Mouse (Mus musculus) kidney, adult 2 months (tissue): ENCODE measurements around the gene Marco. TPM values are rescaled to one million over a fixed set of nuclear protein-coding genes. Genes with fewer than 3 reads are reported as not detected.

Experiments used
- DNase-seq: peaks from one replicate; pipeline ENCODE4 v3.0.0; 2021
- H3K27ac ChIP-seq: fragments of 200-500 bp; 2 replicates; pipeline ENCODE4 v1.5.1; 2012; ENCODE audit warnings: low read depth, low read length, control low read depth, inconsistent platforms; ENCODE audit not compliant: insufficient read depth
- H3K27me3 ChIP-seq: fragments of 200-500 bp; replicated peaks from 2 replicates; pipeline ENCODE4 v1.6.1; 2012; ENCODE audit warnings: mild to moderate bottlenecking, moderate library complexity, low read length, inconsistent platforms; ENCODE audit not compliant: control insufficient read depth, insufficient read depth
- H3K36me3 ChIP-seq: fragments of 200-500 bp; 2 replicates; pipeline ENCODE4 v1.6.1; 2012; ENCODE audit warnings: mild to moderate bottlenecking, moderate library complexity, low read length, inconsistent platforms; ENCODE audit not compliant: control insufficient read depth, insufficient read depth
- H3K4me1 ChIP-seq: fragments of 200-500 bp; 2 replicates; pipeline ENCODE4 v1.6.1; 2011; ENCODE audit warnings: low read length; ENCODE audit not compliant: control insufficient read depth, insufficient read depth
- H3K4me3 ChIP-seq: fragments of 200-500 bp; 2 replicates; pipeline ENCODE4 v1.5.1; 2011; ENCODE audit warnings: mild to moderate bottlenecking, low read depth, low read length, control low read depth; ENCODE audit not compliant: insufficient read depth
- CTCF ChIP-seq: fragments of 200-500 bp; conservative IDR thresholded peaks from 2 replicates; pipeline ENCODE4 v1.5.1; 2011; ENCODE audit warnings: low read depth, mild to moderate bottlenecking, control low read depth, low read length, moderate library complexity, mixed read lengths; ENCODE audit not compliant: insufficient read depth, insufficient read length
- POLR2A ChIP-seq: fragments of 200-500 bp; IDR thresholded peaks from one replicate; pipeline ENCODE4 v1.6.1; 2011; ENCODE audit warnings: low read depth, low read length, control low read depth
- WGBS: fragments of 180-500 bp; shearing (Covaris S2); methylation state at CpG from one replicate; pipeline ENCODE4 v1.1.7; 2018; 5-methylcytosine and 5-hydroxymethylcytosine counted together
- polyA plus RNA-seq: library from polyadenylated mRNA; depleted of rRNA; stranded (reverse); fragments of >200 nt; gene quantifications from 2 replicates; pipeline ENCODE4 v1.2.3, GENCODE M21; 2012; rRNA removed

Marco gene
- polyA plus RNA-seq = 4.4 TPM in 1 of 2 replicates, not detected in the other

- no peak for DNase-seq
- Histone ChIP-seq H3K4me1 (no peaks in the 10 kb centered on the region), H3K4me3 (no peak within 1 kb of the TSS), H3K27me3 (no peaks in the 10 kb centered on the region), H3K27ac (no peak within 1 kb of the TSS), H3K36me3 (no peaks in the 10 kb centered on the region)
- TF ChIP-seq POLR2A (no peak), CTCF (no peak)
- 51% methylated on average over 1 of the region's 1 CpGs for WGBS
These were observed at the start of gene Marco for GRCm38 (mm10) chr1:120504924-120505323. Marco (minus strand) TSS chr1:120505024.

DNA sequence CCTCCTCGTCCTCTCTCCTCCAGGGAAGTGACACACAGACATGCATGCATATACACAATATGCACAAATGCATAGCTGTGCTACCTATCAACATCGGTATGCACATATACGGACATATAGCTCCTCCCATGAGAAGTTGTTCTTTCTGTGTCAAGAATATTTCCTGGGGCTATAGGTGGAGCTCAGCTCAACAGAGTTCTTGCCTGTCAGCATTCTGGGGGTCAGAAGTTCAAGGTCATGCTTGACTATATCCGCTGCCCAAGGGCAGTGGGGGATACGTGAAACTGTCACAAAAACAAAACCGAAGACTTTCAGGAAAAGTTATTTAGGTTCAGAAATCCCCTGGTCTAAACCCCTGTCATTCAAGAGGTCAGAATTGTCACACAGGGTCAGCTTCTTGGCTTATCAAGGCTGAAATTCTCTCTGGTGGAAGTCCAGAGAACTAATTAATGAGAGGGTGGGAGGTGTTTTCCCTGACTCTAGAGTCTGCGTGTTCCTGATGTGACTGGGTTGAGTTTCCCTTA, 34.7 kb upstream of the Marco start:
- WGBS = 57% methylated on average over 7 of the region's 7 CpGs
- H3K36me3 ChIP-seq = no peaks in the 10 kb centered on the region
- H3K4me3 ChIP-seq = no peak overlapping the region
- no peaks in the 10 kb centered on the region for H3K4me1 ChIP-seq
- H3K27me3 ChIP-seq = no peaks in the 10 kb centered on the region
- TF ChIP-seq CTCF = no peak
- TF ChIP-seq POLR2A = no peak
- no peak for DNase-seq
- no peak overlapping the region for H3K27ac ChIP-seq

DNA sequence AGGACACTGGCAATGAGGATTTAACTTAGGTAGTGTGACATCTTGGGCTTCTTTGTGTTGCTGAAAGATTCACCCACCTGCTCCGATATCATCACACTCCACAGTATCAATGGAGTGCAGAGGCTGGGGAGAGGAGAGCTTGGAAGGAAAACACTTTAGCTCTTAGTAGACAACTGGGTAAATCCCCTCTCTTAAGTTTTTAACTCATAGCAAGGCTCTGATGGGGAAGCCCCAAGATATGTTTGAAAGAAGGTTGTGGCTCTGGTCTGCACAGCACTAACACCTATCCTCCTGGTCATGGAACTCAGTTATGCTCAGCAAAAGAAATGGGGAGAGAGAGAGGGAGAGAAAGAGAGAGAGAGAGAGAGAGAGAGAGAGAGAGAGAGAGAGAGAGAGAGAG, 32.2 kb upstream of the Marco start:
- 85% methylated on average over 1 of the region's 1 CpGs for WGBS

DNA sequence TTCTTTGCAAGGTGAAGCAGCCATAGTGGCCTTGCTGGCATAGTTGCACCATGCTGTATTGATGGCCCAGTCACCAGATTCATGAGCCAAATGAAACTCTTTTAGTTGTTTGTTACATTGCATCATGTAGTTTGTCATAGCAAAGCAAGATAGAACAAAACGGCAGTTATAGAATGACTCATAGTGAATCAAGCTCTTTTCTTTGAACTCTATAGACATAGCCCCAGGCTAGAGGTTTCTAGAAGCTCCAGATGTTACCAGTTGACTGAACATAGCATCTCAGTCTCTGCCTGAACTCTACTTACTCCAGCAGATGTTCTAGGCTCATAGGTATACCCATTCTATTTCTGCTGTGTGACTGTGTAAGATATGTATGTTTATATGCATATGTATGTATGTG, 31.1 kb upstream of the Marco start:
- TF ChIP-seq POLR2A = no peak
- no peak for TF ChIP-seq CTCF
- Histone ChIP-seq H3K4me1 (no peaks in the 10 kb centered on the region), H3K36me3 (no peaks in the 10 kb centered on the region), H3K27ac (no peak overlapping the region), H3K4me3 (no peak overlapping the region), H3K27me3 (no peaks in the 10 kb centered on the region)
- DNase-seq = no peak
- 89% methylated on average over 1 of the region's 1 CpGs for WGBS

More for the DNA sequence above, 32.2 kb upstream of the Marco start:
- H3K27me3 ChIP-seq = no peaks in the 10 kb centered on the region
- H3K4me1 ChIP-seq = no peaks in the 10 kb centered on the region
- no peak for DNase-seq
- no peaks in the 10 kb centered on the region for H3K36me3 ChIP-seq
- H3K27ac ChIP-seq = no peak overlapping the region
- TF ChIP-seq CTCF = no peak
- no peak for TF ChIP-seq POLR2A
- no peak overlapping the region for H3K4me3 ChIP-seq

GRCm38 (mm10) chr1:120532321-120532916, 27.6 kb upstream of the Marco start:
- no peaks in the 10 kb centered on the region for H3K36me3 ChIP-seq
- TF ChIP-seq CTCF (no peak), POLR2A (no peak)
- H3K27me3 ChIP-seq = no peaks in the 10 kb centered on the region
- 64% methylated on average over 6 of the region's 6 CpGs for WGBS
- no peaks in the 10 kb centered on the region for H3K4me1 ChIP-seq
- DNase-seq = no peak
- H3K27ac ChIP-seq = no peak overlapping the region
- no peak overlapping the region for H3K4me3 ChIP-seq

GRCm38 (mm10) chr1:120531770-120532169, 26.9 kb upstream of the Marco start:
- Histone ChIP-seq H3K4me3 (no peak overlapping the region), H3K27me3 (no peaks in the 10 kb centered on the region), H3K4me1 (no peaks in the 10 kb centered on the region), H3K27ac (no peak overlapping the region), H3K36me3 (no peaks in the 10 kb centered on the region)
- DNase-seq = no peak
- TF ChIP-seq POLR2A (no peak), CTCF (no peak)
- WGBS = 63% methylated on average over 3 of the region's 3 CpGs

- no peaks in the 10 kb centered on the region for H3K27me3 ChIP-seq
- H3K4me1 ChIP-seq = no peaks in the 10 kb centered on the region
- H3K27ac ChIP-seq = no peak overlapping the region
- DNase-seq = no peak
- H3K4me3 ChIP-seq = no peak overlapping the region
- H3K36me3 ChIP-seq = no peaks in the 10 kb centered on the region
- 76% methylated on average over 2 of the region's 2 CpGs for WGBS
- TF ChIP-seq POLR2A (no peak), CTCF (no peak)
These were observed 25.1 kb upstream of the Marco start for GRCm38 (mm10) chr1:120529881-120530280.
